Mouse (Mus musculus) CH12.LX (cell line): Measurements from ENCODE around the gene Ptprs. TPM values are rescaled to one million over a fixed set of nuclear protein-coding genes. Genes with fewer than 3 reads are reported as not detected.

ENCODE experiments used
- DNase-seq: peaks from one replicate; pipeline ENCODE4 v3.0.0-alpha.2; 2013; ENCODE audit errors: extremely low read depth
- H3K27ac ChIP-seq: 2 replicates; pipeline ENCODE4 v1.5.1; 2012; ENCODE audit warnings: low read depth, mild to moderate bottlenecking, control low read depth, moderate library complexity; ENCODE audit not compliant: insufficient read depth
- H3K27me3 ChIP-seq: replicated peaks from 2 replicates; pipeline ENCODE3; 2012; ENCODE audit warnings: inconsistent platforms
- H3K36me3 ChIP-seq, 2 experiments: replicated peaks in 1 of 2; 2 replicates each; pipeline versions ENCODE3 to v1.6.1; 2012; ENCODE audit warnings: inconsistent platforms in 1 of 2, low read length in 1 of 2, mild to moderate bottlenecking in 1 of 2, mixed read lengths in 1 of 2, moderate library complexity in 1 of 2; ENCODE audit not compliant: control insufficient read depth in 1 of 2, insufficient read depth in 1 of 2
- H3K4me1 ChIP-seq, 2 experiments: 2 replicates each; pipeline ENCODE4 v1.6.1; 2012; ENCODE audit warnings: inconsistent platforms in 1 of 2, moderate library complexity in 1 of 2; ENCODE audit not compliant: insufficient read depth in 2 of 2, control insufficient read depth in 1 of 2
- H3K4me2 ChIP-seq: 2 replicates; pipeline ENCODE4 v1.6.1; 2012; ENCODE audit warnings: low read depth, mild to moderate bottlenecking, control low read depth; ENCODE audit not compliant: poor library complexity, insufficient read depth, severe bottlenecking
- H3K4me3 ChIP-seq, 3 experiments: fragments of 150-350 bp in 1 of 3; sonication (generic) in 1 of 3; replicated peaks in 1 of 3; 2 replicates each; pipeline versions ENCODE3 to v1.5.1; 2011 to 2012; ENCODE audit warnings: low read depth in 2 of 3, low read length in 2 of 3, mild to moderate bottlenecking in 2 of 3, moderate library complexity in 2 of 3, control low read depth in 1 of 3, improper control_type of control experiment in 1 of 3, inconsistent platforms in 1 of 3, mixed read lengths in 1 of 3; ENCODE audit not compliant: poor library complexity in 1 of 3
- H3K79me2 ChIP-seq: replicated peaks from 2 replicates; pipeline ENCODE4 v1.6.1; 2012; ENCODE audit warnings: mild to moderate bottlenecking, moderate library complexity; ENCODE audit not compliant: control insufficient read depth, poor library complexity, insufficient read depth, severe bottlenecking; ENCODE audit errors: extremely low read depth
- H3K9ac ChIP-seq: 2 replicates; pipeline ENCODE4 v1.6.1; 2012; ENCODE audit warnings: low read depth, mild to moderate bottlenecking, control low read depth, moderate library complexity; ENCODE audit not compliant: insufficient read depth
- H3K9me3 ChIP-seq: replicated peaks from 2 replicates; pipeline ENCODE3; 2012; ENCODE audit warnings: low read length, inconsistent platforms, mixed read lengths
- BHLHE40 ChIP-seq: IDR thresholded peaks from 2 replicates; pipeline ENCODE4 v1.6.1; 2011; ENCODE audit warnings: mild to moderate bottlenecking, low read depth, low read length, improper control_type of control experiment
- CHD2 ChIP-seq: IDR thresholded peaks from 2 replicates; pipeline ENCODE4 v1.6.1; 2011; ENCODE audit warnings: low read length, improper control_type of control experiment
- CTCF ChIP-seq, 2 experiments: IDR thresholded peaks in 1 of 2; conservative IDR thresholded peaks in 1 of 2; 2 replicates each; pipeline ENCODE4 v1.5.1; 2011 to 2012; ENCODE audit warnings: low read depth in 2 of 2, low read length in 2 of 2, improper control_type of control experiment in 1 of 2, inconsistent platforms in 1 of 2, mild to moderate bottlenecking in 1 of 2, moderate library complexity in 1 of 2
- ELF1 ChIP-seq: IDR thresholded peaks from 2 replicates; pipeline ENCODE4 v1.6.1; 2014; ENCODE audit warnings: low read depth, mild to moderate bottlenecking, inconsistent platforms, low read length, improper control_type of control experiment
- EP300 ChIP-seq: IDR thresholded peaks from 2 replicates; pipeline ENCODE4 v1.6.1; 2011; ENCODE audit warnings: low read length, improper control_type of control experiment
- GABPA ChIP-seq: IDR thresholded peaks from 2 replicates; pipeline ENCODE4 v1.6.1; 2012; ENCODE audit warnings: low read depth, low read length, improper control_type of control experiment, inconsistent platforms; ENCODE audit not compliant: insufficient replicate concordance
- HCFC1 ChIP-seq: IDR thresholded peaks from 2 replicates; pipeline ENCODE4 v1.6.1; 2012; ENCODE audit warnings: low read depth, mild to moderate bottlenecking, inconsistent platforms, low read length, improper control_type of control experiment
- KAT2A ChIP-seq: IDR thresholded peaks from 2 replicates; pipeline ENCODE4 v1.6.1; 2012; ENCODE audit warnings: low read length, improper control_type of control experiment, inconsistent platforms; ENCODE audit not compliant: insufficient replicate concordance
- MAFK ChIP-seq: IDR thresholded peaks from 2 replicates; pipeline ENCODE4 v1.6.1; 2011; ENCODE audit warnings: low read length, improper control_type of control experiment; ENCODE audit not compliant: insufficient replicate concordance
- MAX ChIP-seq: IDR thresholded peaks from 2 replicates; pipeline ENCODE4 v1.6.1; 2011; ENCODE audit warnings: low read length, improper control_type of control experiment
- MEF2A ChIP-seq: IDR thresholded peaks from 2 replicates; pipeline ENCODE4 v1.6.1; 2014; ENCODE audit warnings: low read depth, mild to moderate bottlenecking, inconsistent platforms, low read length, improper control_type of control experiment, borderline replicate concordance
- MYC ChIP-seq: IDR thresholded peaks from 2 replicates; pipeline ENCODE4 v1.6.1; 2011; ENCODE audit warnings: low read depth, mild to moderate bottlenecking, improper control_type of control experiment, low read length
- NRF1 ChIP-seq: IDR thresholded peaks from 2 replicates; pipeline ENCODE4 v1.6.1; 2014; ENCODE audit warnings: low read depth, mild to moderate bottlenecking, inconsistent platforms, low read length, improper control_type of control experiment, moderate library complexity
- PAX5 ChIP-seq: IDR thresholded peaks from 2 replicates; pipeline ENCODE4 v1.6.1; 2012; ENCODE audit warnings: low read length, inconsistent platforms, mixed read lengths
- POLR2AphosphoS2 ChIP-seq: IDR thresholded peaks from 2 replicates; pipeline ENCODE4 v1.6.1; 2011; ENCODE audit warnings: low read depth, low read length, improper control_type of control experiment
- RAD21 ChIP-seq: IDR thresholded peaks from 2 replicates; pipeline ENCODE4 v1.6.1; 2011; ENCODE audit warnings: low read depth, mild to moderate bottlenecking, low read length, improper control_type of control experiment, moderate library complexity
- RCOR1 ChIP-seq: conservative IDR thresholded peaks from 2 replicates; pipeline ENCODE4 v1.6.1; 2012; ENCODE audit warnings: low read depth, mild to moderate bottlenecking, inconsistent platforms, low read length, improper control_type of control experiment
- TBP ChIP-seq: conservative IDR thresholded peaks from 2 replicates; pipeline ENCODE4 v1.6.1; 2011; ENCODE audit warnings: low read depth, low read length, improper control_type of control experiment
- TCF12 ChIP-seq: IDR thresholded peaks from 2 replicates; pipeline ENCODE4 v1.6.1; 2014; ENCODE audit warnings: low read depth, mild to moderate bottlenecking, inconsistent platforms, low read length, improper control_type of control experiment
- UBTF ChIP-seq: IDR thresholded peaks from 2 replicates; pipeline ENCODE4 v1.6.1; 2012; ENCODE audit warnings: low read depth, mild to moderate bottlenecking, inconsistent platforms, low read length, improper control_type of control experiment, moderate library complexity
- USF1 ChIP-seq: IDR thresholded peaks from 2 replicates; pipeline ENCODE4 v1.6.1; 2014; ENCODE audit warnings: low read depth, mild to moderate bottlenecking, inconsistent platforms, low read length, improper control_type of control experiment
- USF2 ChIP-seq: conservative IDR thresholded peaks from 2 replicates; pipeline ENCODE4 v1.6.1; 2011; ENCODE audit warnings: low read depth, low read length, improper control_type of control experiment
- ZKSCAN1 ChIP-seq: IDR thresholded peaks from 2 replicates; pipeline ENCODE4 v1.6.1; 2012; ENCODE audit warnings: low read depth, inconsistent platforms, low read length, improper control_type of control experiment, borderline replicate concordance
- ZMIZ1 ChIP-seq: IDR thresholded peaks from 2 replicates; pipeline ENCODE4 v1.6.1; 2012; ENCODE audit warnings: low read depth, mild to moderate bottlenecking, inconsistent platforms, low read length, improper control_type of control experiment
- dilution Hi-C: fragments of 300-500 bp; cut with MboI; formaldehyde crosslinking; loops from 2 replicates; pipeline ENCODE4 v1.14.3; 2020; ENCODE audit warnings: low sequenced_read_pairs; ENCODE audit not compliant: extremely low pct_unique_long_range_greater_than_20kb, extremely low pct_ligation_motif_present
- in situ Hi-C: fragments of 300-500 bp; cut with MboI; formaldehyde crosslinking; loops from 3 replicates; pipeline ENCODE4 v1.14.3; 2019; ENCODE audit warnings: low sequenced_read_pairs, low pct_ligation_motif_present, low pct_unique_long_range_greater_than_20kb, mixed read lengths
- polyA plus RNA-seq: library from polyadenylated mRNA; unstranded; fragments of >175 nt; gene quantifications from 2 replicates; pipeline ENCODE4 v1.2.1, GENCODE M21; 2012; ENCODE audit warnings: low read depth; ENCODE audit not compliant: insufficient read length
- total RNA-seq, 2 experiments: library from RNA; depleted of rRNA; stranded (reverse); fragments of 300-350 nt in 1 of 2; fragments of >200 nt in 1 of 2; gene quantifications; 2 replicates each; pipeline ENCODE4 v1.2.3; 2012 to 2014

Gene Ptprs
- total and polyA plus RNA-seq, 3 experiments, result 11.3 to 41.1 (median 27.0) TPM

GRCm38 (mm10) chr17:56431582-56431981 is 44.7 kb downstream of the Ptprs start:
- H3K4me3 ChIP-seq, result no peak overlapping the region
- no peak overlapping the region for H3K9ac ChIP-seq
- peaks cover 25 to 77% of the 10 kb centered on the region in 2 experiments for H3K36me3 ChIP-seq
- H3K79me2 ChIP-seq, result no peaks in the 10 kb centered on the region
- H3K27me3 ChIP-seq, result no peaks in the 10 kb centered on the region
- peaks cover 10% of the 10 kb centered on the region for H3K9me3 ChIP-seq
- H3K27ac ChIP-seq, result no peak overlapping the region
- H3K4me1 ChIP-seq, result no peaks in the 10 kb centered on the region
- TF ChIP-seq POLR2AphosphoS2 (no peak), RCOR1 (no peak), USF2 (no peak), MEF2A (no peak), EP300 (no peak), GABPA (no peak), HCFC1 (no peak), CHD2 (no peak), BHLHE40 (no peak), ZKSCAN1 (no peak)
- no peak overlapping the region for H3K4me2 ChIP-seq
- in situ Hi-C loops, result no loop called here
- no peak for DNase-seq
- dilution Hi-C loops, result no loop called here

- Histone ChIP-seq H3K4me1 (no peaks in the 10 kb centered on the region), H3K9ac (no peak overlapping the region), H3K27ac (no peak overlapping the region), H3K79me2 (no peaks in the 10 kb centered on the region), H3K4me2 (no peak overlapping the region), H3K4me3 (no peak overlapping the region), H3K36me3 (peaks cover 52 to 77% of the 10 kb centered on the region in 2 experiments), H3K27me3 (no peaks in the 10 kb centered on the region), H3K9me3 (peaks cover 10% of the 10 kb centered on the region)
- TF ChIP-seq ZKSCAN1 (no peak), RAD21 (no peak), NRF1 (no peak), MAX (no peak), TBP (no peak), KAT2A (no peak), EP300 (no peak), CHD2 (no peak), MAFK (no peak), HCFC1 (no peak), USF1 (no peak), UBTF (no peak), PAX5 (no peak), BHLHE40 (no peak), GABPA (no peak), ZMIZ1 (no peak), CTCF (conservative IDR thresholded peaks at IDR 0.05 in 1 of 2, IDR thresholded peaks at IDR 0.05 in 1 of 2; ENCODE audit: low read depth in 2 of 2, low read length in 2 of 2) (no peak), TCF12 (no peak), MYC (no peak), ELF1 (no peak)
- in situ Hi-C loops (no loop called here), dilution Hi-C loops (no loop called here)
- DNase-seq, result no peak
These were observed 48.4 kb downstream of the Ptprs start for GRCm38 (mm10) chr17:56427857-56428256.
